Mouse (Mus musculus): ENCODE data around the gene Wbp4. TPM values are rescaled to one million over a fixed set of nuclear protein-coding genes. Genes with fewer than 3 reads are reported as not detected.
"Not testable (repeated sequence)": the region's sequence is repeated elsewhere in the genome, so short reads cannot be mapped to it uniquely, and the experiment has no call there.

Gene Wbp4
- total RNA-seq, 4 experiments from 2014 or later = 34.7 to 40.1 (median 36.8) TPM

GRCm38 (mm10) chr14:79506207-79506606 lies 24.9 kb upstream of the Wbp4 start:
- no peak for DNase-seq

GRCm38 (mm10) chr14:79504246-79505006 lies 23.1 kb upstream of the Wbp4 start:
- DNase-seq = no peak

GRCm38 (mm10) chr14:79503371-79504075 lies 22.2 kb upstream of the Wbp4 start:
- no peak for DNase-seq

GRCm38 (mm10) chr14:79500756-79501155 lies 19.4 kb upstream of the Wbp4 start:
- no peak for DNase-seq

GRCm38 (mm10) chr14:79499326-79499725 lies 18.0 kb upstream of the Wbp4 start:
- DNase-seq = no peak

- DNase-seq = no peak
Measured at GRCm38 (mm10) chr14:79494349-79494748, 13.0 kb upstream of the Wbp4 start.

GRCm38 (mm10) chr14:79490246-79490645 lies 8.9 kb upstream of the Wbp4 start:
- DNase-seq = no peak

GRCm38 (mm10) chr14:79489150-79489549 lies 7.8 kb upstream of the Wbp4 start:
- no peak for DNase-seq

- no peak for DNase-seq
Measured at GRCm38 (mm10) chr14:79488531-79488930, 7.2 kb upstream of the Wbp4 start.

- DNase-seq = no peak
Measured at GRCm38 (mm10) chr14:79486993-79487731, 5.8 kb upstream of the Wbp4 start.

- no peak for DNase-seq
Measured at GRCm38 (mm10) chr14:79486617-79486992, 5.3 kb upstream of the Wbp4 start.

GRCm38 (mm10) chr14:79483611-79484120 lies 2.3 kb upstream of the Wbp4 start:
- DNase-seq = no peak

GRCm38 (mm10) chr14:79482747-79483355 lies 1.5 kb upstream of the Wbp4 start:
- DNase-seq = no peak

- DNase-seq = no peak
Measured at GRCm38 (mm10) chr14:79482251-79482661, 936 bp upstream of the Wbp4 start.

- peak; percentile 93 for DNase-seq
Measured at GRCm38 (mm10) chr14:79480624-79481338, 539 bp downstream of the Wbp4 start, which contains the start of gene Elf1. Gene Elf1, plus strand, starts transcription at chr14:79481194.

- no peak for DNase-seq
Measured at GRCm38 (mm10) chr14:79473384-79473783, 7.9 kb downstream of the Wbp4 start.

- DNase-seq = no peak
Measured at GRCm38 (mm10) chr14:79467621-79468020, 13.7 kb downstream of the Wbp4 start.

- no peak for DNase-seq
Measured at GRCm38 (mm10) chr14:79465623-79466022, 15.7 kb downstream of the Wbp4 start.

GRCm38 (mm10) chr14:79460988-79461387 lies 20.3 kb downstream of the Wbp4 start:
- no peak for DNase-seq

GRCm38 (mm10) chr14:79460401-79460800 lies 20.9 kb downstream of the Wbp4 start:
- no peak for DNase-seq

- DNase-seq = not testable (repeated sequence)
Measured at GRCm38 (mm10) chr14:79452591-79452934, 28.8 kb downstream of the Wbp4 start.
